Mouse (Mus musculus) embryo, embryonic 11.5 days (tissue): ENCODE data around the gene Cwf19l2.
"Not testable (repeated sequence)": the region's sequence is repeated elsewhere in the genome, so short reads cannot be mapped to it uniquely, and the experiment has no call there.

Experiments used
- DNase-seq: peaks from one replicate; pipeline ENCODE4 v3.0.0-alpha.2; 2012; ENCODE audit warnings: low read depth, low spot score

The Cwf19l2 gene

GRCm38 (mm10) chr9:3403251-3404208 is at the start of gene Cwf19l2:
Gene Cwf19l2, plus strand, starts transcription at chr9:3403592.
- DNase-seq: peak; percentile 81

DNA sequence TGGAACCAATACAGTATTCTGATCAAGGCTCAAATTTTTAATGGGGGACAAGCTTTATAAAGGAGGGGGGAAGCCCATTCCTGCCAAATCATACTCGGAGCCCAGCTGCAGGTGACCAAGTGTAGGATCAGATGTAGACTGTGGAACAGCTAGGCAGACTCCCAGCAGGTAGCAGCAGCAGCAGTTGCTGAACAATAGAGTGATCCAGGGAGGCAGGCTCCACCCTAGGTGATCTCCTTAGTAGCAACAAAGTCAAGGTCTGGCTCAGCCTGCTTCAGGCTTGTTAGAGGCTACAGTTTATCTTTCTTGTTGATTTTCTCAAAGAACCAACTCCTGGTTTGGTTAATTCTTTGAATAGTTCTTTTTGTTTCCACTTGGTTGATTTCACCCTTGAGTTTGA is 27.1 kb upstream of the Cwf19l2 start:
- not testable (repeated sequence) for DNase-seq

DNA sequence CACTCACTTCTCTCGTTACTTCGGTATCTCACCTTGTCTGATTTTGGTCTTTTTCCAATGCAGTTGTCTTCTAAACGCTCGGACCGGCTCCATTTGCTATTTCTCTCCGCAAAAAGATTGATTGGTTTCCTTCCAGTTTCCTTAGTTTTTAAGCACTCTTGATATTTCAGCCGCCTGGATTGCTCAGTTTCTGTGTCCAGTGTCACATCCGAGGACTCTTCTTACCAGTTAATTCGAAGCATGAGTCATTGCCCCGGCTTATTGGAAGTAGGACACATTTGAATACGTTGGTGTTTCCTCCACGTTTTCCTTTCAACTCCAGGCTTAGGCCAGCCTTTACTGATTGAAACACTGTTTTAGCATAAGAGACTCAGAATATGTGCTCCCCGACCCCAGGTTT is 980 bp downstream of the Cwf19l2 start:
- no peak for DNase-seq

DNA sequence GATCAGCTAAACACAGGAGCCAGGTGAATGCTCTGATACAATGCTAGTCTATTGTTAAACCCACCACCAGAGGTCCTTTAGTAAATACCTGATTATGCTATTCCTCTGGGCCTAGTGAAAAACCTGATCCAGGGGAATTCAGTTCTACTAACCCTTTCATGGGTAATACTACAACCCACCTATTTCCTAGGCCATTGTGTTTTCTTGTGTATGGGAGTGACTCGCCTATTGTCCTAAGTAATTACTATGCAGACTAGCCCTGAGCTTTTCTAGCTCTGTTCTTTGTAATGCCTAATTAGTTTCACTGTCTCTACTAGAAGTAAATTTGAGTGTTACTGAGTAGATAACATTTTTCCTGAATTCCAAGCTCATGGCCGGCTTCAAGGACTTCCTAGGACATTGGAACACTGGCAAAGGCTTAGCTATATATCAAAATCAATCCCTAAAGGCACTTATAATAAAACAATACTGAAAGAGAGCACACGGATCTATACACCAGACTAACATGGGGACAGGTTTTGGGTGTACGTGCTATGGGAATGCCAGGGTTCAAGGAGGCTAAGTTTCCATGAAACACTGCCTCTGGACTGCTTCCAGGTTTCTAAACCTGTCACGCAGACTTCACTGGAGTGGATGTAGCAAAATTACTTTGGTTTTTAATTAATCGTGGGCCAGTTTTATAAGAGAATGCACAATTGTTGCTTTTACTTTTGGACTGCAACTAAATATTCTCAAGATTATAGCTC is 36.3 kb downstream of the Cwf19l2 start:
- DNase-seq: not testable (repeated sequence)

- no peak for DNase-seq
Measured at GRCm38 (mm10) chr9:3471897-3472296, 68.5 kb downstream of the Cwf19l2 start.

DNA sequence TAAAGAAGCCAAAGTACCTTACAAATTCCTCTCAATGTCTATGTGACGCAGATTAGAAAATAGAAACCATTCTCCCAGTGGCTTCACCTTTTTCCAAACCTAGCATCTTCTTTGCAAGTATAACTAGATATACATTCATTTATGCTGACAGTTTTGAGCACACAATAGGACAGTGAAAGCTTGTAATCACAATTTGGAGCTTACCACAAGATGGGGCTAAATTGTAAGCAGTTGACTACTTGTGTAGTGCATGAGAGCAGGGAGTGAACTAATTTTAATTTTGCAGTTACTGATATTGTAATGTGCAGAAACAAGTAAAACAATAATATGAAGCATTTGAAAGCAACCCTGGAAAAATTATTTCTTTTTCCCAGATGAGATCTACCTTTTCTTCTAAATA is 115.3 kb downstream of the Cwf19l2 start:
- no peak for DNase-seq

- DNase-seq: no peak
Measured at GRCm38 (mm10) chr9:3519178-3519577, 115.8 kb downstream of the Cwf19l2 start.

GRCm38 (mm10) chr9:3521031-3521430 is 117.6 kb downstream of the Cwf19l2 start:
- DNase-seq: no peak
